Mouse (Mus musculus) naive thymus-derived CD4-positive, alpha-beta T cell, adult 5 months (primary cell): ENCODE measurements around the gene Ccdc80. TPM values are rescaled to one million over a fixed set of nuclear protein-coding genes. Genes with fewer than 3 reads are reported as not detected.

ENCODE experiments used
- polyA plus RNA-seq: library from polyadenylated mRNA; unstranded; fragments of 100-300 nt; shearing (Covaris generic); gene quantifications from one replicate; pipeline ENCODE4 v1.2.1, GENCODE M21; 2017

Ccdc80 gene
- polyA plus RNA-seq: not detected

GRCm38 (mm10) chr16:45093137-45093731 is at the start of gene Ccdc80:
Gene Ccdc80, plus strand, starts transcription at chr16:45093402.

GRCm38 (mm10) chr16:45158522-45159388 is 65.6 kb downstream of the Ccdc80 start, which contains the start of the genes Slc35a5 and Atg3:
Gene Slc35a5, minus strand, starts transcription at chr16:45158706.
Gene Atg3, plus strand, starts transcription at chr16:45158785.

Other genes with a start within 250 kb of the Ccdc80 start
- gene Cd200r2, start 226.3 kb upstream of the Ccdc80 start, polyA plus RNA-seq: not detected
- gene Cd200r3, start 149.7 kb upstream of the Ccdc80 start, polyA plus RNA-seq: 3.8 TPM
- 30.9 TPM for gene Slc35a5, start 65.3 kb downstream of the Ccdc80 start, polyA plus RNA-seq
- gene Atg3, start 65.4 kb downstream of the Ccdc80 start, polyA plus RNA-seq: 78.9 TPM
- 60.4 TPM for gene Btla, start 130.9 kb downstream of the Ccdc80 start, polyA plus RNA-seq